Mouse (Mus musculus) forebrain, embryonic 13.5 days (tissue): Measurements from ENCODE around the gene Crhr2. TPM values are rescaled to one million over a fixed set of nuclear protein-coding genes. Genes with fewer than 3 reads are reported as not detected.

Experiments used
- polyA plus RNA-seq: library from polyadenylated mRNA; unstranded; fragments of >200 nt; fragmentation: Nextera tagmentation; extraction: Ambion mirVana; gene quantifications from 2 replicates; pipeline ENCODE4 v1.2.1, GENCODE M21; 2015

Gene Crhr2
- polyA plus RNA-seq, 1 experiment from 2014 or later, result 0.28 TPM

Other genes starting within 250 kb of the Crhr2 start
- 1.3 and 1.6 TPM in 2 replicates for gene Nod1, start 160.4 kb downstream of the Crhr2 start, polyA plus RNA-seq
- 9.3 and 10.6 TPM in 2 replicates for gene Ggct, start 140.1 kb downstream of the Crhr2 start, polyA plus RNA-seq
- 190 and 212 TPM in 2 replicates for gene Gars, start 95.0 kb downstream of the Crhr2 start, polyA plus RNA-seq
- gene Inmt, start 42.0 kb upstream of the Crhr2 start, polyA plus RNA-seq, result not detected in 2 replicates
- 15.0 and 15.6 TPM in 2 replicates for gene Mindy4, start 70.4 kb upstream of the Crhr2 start, polyA plus RNA-seq
- gene Aqp1, start 203.4 kb upstream of the Crhr2 start, polyA plus RNA-seq, result 1.7 and 4.2 TPM in 2 replicates
- gene Ghrhr, start 243.3 kb upstream of the Crhr2 start, polyA plus RNA-seq, result not detected in 2 replicates